Mouse (Mus musculus): ENCODE measurements around the gene Gal3st2b.
A peak's percentile ranks its signal among the peaks of the same experiment; 100 is the strongest.
"Not testable (repeated sequence)": the region's sequence is repeated elsewhere in the genome, so short reads cannot be mapped to it uniquely, and the experiment has no call there.

Gal3st2b gene

GRCm38 (mm10) chr1:93918011-93918410, at the start of gene Gal3st2b:
Gene Gal3st2b, plus strand, starts transcription at chr1:93918311.
- not testable (repeated sequence) for DNase-seq (ENCODE audit: low spot score)

GRCm38 (mm10) chr1:93871594-93872105, 46.5 kb upstream of the Gal3st2b start:
- DNase-seq (ENCODE audit: low spot score): not testable (repeated sequence)

DNA sequence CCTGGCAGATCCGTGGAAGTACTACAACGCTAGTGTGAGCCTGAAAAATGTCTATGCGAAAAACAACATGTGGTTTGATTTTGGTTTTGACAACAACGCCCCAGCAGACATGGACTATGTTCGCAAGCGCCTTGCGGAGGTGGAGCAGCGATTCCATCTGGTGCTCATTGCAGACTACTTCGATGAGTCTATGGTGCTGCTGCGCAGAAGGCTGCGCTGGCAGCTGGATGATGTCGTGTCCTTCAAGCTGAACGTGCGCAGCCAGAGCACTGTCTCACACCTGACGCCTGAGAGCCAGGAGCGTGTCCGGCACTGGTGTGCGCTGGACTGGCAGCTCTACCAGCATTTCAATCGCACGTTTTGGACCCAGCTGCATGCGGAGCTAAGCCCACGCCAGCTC, 43.7 kb upstream of the Gal3st2b start:
- not testable (repeated sequence) for DNase-seq (ENCODE audit: low spot score)

DNA sequence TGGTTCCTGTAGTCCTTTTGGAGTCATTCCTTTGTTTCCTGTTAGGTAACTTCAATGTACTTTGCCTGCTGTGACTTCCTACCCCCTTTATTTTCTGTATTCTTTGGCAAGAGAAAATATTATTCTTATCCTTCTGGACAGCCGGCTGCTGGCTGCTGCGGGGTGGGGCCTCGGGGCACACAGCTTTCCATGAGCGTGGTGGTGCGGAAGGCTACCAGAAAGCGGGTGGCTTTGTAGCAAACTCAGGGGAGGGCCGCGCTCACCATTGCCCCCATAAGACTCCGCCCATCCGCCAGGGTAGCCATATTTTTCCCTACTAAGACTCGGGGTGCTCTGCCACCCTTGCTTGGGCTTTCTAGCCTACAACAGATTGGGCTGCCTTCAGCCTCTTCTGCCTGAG, 36.3 kb upstream of the Gal3st2b start:
- DNase-seq (ENCODE audit: low spot score): not testable (repeated sequence)

DNA sequence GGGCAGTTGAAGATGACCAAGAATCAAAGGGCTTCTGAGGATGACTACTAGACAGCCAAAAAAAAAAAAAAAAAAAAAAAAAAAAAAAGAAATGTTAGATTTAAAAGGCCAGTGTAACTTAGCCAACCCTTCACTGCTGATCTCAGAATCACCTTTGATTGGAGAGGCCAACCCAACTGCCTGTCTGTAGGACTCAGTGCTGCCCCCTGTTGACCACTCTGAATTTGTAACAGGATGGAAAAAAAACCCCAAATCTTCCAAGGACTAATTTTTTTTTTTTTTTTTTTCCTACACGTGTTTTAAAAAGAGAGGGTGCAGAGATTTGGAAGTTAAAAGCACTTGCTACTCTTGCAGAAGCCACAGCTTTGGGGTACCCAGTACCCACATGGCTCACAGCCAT, 27.2 kb upstream of the Gal3st2b start:
- DNase-seq (ENCODE audit: low spot score): not testable (repeated sequence)

- DNase-seq (ENCODE audit: low spot score): not testable (repeated sequence)
Observed at GRCm38 (mm10) chr1:93897395-93897794, 20.7 kb upstream of the Gal3st2b start.

- peak; percentile 45 for DNase-seq (ENCODE audit: low spot score)
Observed at GRCm38 (mm10) chr1:93901291-93901690, 16.8 kb upstream of the Gal3st2b start.

DNA sequence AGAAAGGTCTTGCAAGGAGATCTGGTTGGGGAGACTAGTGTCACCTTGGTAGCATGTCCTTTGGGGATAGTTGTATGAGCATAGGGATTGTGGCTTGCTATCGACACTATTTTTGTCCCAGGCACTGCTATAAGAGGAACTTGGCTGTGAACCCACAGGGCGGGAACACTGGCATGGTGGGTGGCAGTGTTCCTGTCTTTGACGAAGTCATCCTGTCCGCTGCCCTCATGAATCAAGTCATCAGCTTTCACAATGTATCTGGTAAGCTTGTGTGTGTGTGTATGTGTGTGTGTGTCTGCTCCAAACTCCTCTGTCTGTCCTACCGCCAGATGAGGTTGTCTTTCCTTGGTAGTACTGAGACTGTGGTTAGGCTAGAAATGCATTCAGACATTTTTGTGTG, 11.4 kb upstream of the Gal3st2b start:
- not testable (repeated sequence) for DNase-seq (ENCODE audit: low spot score)

GRCm38 (mm10) chr1:93908977-93909586, 9.0 kb upstream of the Gal3st2b start:
- DNase-seq (ENCODE audit: low spot score): not testable (repeated sequence)

DNA sequence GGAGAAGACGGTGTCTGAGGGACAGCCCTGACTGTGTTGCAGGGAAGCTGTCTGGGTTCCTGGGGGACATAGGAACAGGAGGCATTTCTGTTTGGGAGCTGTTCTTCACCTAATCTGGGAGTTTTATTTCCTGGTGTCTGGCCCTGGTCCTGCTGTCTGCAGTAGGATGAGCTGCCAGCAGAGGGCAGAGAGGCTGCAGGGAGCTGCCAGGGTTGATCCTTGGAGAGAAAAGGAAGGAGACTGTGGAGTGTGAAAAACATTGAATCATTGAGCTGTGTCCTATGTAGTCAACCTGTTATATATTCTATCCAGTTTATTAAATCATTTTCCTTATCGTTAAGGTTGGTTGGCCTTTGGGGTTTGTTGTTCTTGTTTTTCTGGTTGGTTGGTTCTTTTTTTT, 6.2 kb upstream of the Gal3st2b start:
- DNase-seq (ENCODE audit: low spot score): not testable (repeated sequence)

GRCm38 (mm10) chr1:93917160-93917559, 951 bp upstream of the Gal3st2b start:
- DNase-seq (ENCODE audit: low spot score): not testable (repeated sequence)

- not testable (repeated sequence) for DNase-seq (ENCODE audit: low spot score)
Observed at GRCm38 (mm10) chr1:93918775-93919174, 664 bp downstream of the Gal3st2b start.

DNA sequence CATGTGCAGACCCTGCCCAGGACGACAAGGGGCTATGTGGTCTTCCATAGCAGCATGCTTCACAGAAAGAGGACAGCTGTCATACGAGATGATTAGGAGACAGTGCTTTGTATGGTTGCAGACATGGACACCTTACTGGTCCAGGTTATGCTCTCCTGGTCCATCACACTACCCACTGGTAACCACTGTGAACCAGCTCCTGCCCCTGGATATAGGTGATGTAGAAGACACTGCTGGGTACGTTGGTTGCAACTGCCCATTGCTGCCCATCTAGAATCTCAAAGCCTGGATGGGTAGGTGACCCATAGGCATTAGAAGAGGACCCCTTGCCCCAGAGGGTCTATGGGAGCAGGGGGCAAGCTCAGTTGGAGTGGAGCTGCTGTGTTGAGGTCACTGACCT, 1.2 kb downstream of the Gal3st2b start:
- not testable (repeated sequence) for DNase-seq (ENCODE audit: low spot score)

- DNase-seq (ENCODE audit: low spot score): not testable (repeated sequence)
Observed at GRCm38 (mm10) chr1:93922609-93923008, 4.5 kb downstream of the Gal3st2b start.

DNA sequence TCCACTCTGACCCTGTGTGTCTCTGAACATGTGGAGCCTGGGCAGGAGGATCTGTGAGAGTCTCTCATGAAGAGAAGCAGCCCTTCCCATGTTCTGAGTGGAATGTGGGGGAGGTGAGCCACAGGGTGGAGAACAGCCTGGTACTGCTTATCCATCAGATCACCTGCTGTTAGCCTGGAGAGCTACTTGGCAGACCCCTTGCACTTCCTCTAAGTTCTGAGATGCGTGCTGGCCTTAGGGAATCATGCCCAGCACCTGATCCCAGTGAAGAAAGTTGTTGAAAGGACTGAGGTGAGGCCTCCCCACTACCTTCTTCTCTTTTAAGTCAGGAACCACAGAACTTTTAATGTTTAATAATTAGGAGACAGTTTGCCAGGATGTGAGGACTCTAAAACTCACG, 5.0 kb downstream of the Gal3st2b start:
- DNase-seq (ENCODE audit: low spot score): not testable (repeated sequence)

DNA sequence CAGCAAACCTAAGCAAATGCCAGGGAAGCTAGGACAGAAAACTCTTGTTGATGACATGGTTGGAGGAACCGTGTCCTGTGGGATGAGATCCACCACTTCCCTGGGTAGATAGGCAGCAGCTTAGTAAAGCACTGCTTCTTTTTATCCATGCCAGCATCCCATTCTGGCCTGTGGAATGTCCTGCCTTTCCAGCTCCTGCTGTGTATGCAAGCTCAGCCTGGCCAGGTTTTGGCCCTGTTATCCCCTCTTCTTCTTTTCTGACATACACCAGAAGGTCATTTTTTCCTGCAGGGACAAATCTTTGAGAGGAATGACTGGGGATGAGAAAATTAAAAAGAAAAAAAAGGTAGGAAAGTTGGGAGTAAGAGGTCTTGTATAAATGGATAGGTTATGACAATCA, 17.3 kb downstream of the Gal3st2b start:
- not testable (repeated sequence) for DNase-seq (ENCODE audit: low spot score)

GRCm38 (mm10) chr1:93937807-93938206, 19.7 kb downstream of the Gal3st2b start:
- DNase-seq (ENCODE audit: low spot score): not testable (repeated sequence)

- not testable (repeated sequence) for DNase-seq (ENCODE audit: low spot score)
Observed at GRCm38 (mm10) chr1:93938415-93938814, 20.3 kb downstream of the Gal3st2b start.

GRCm38 (mm10) chr1:93949087-93949486, 31.0 kb downstream of the Gal3st2b start:
- not testable (repeated sequence) for DNase-seq (ENCODE audit: low spot score)

GRCm38 (mm10) chr1:93966489-93966888, 48.4 kb downstream of the Gal3st2b start:
- DNase-seq (ENCODE audit: low spot score): not testable (repeated sequence)

DNA sequence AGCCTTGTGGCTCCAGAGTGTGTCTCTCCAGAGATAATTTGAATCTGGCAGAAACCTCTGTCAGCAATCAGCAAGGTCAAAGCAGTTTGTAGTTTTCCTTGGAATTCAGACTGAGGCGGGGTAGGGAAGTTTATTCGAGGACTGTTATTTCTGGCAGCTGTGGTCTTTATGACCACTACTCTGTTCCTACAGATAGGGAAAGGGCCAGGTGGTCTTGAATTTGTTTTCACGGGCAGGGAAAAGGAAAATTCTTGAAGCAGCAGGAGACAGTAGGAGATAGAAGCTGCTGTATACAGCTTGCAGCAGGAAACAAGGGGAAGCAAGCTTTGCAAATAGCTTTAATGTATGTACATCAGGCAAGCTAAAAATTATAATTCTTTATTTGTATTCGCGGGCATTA, 52.3 kb downstream of the Gal3st2b start:
- not testable (repeated sequence) for DNase-seq (ENCODE audit: low spot score)

DNA sequence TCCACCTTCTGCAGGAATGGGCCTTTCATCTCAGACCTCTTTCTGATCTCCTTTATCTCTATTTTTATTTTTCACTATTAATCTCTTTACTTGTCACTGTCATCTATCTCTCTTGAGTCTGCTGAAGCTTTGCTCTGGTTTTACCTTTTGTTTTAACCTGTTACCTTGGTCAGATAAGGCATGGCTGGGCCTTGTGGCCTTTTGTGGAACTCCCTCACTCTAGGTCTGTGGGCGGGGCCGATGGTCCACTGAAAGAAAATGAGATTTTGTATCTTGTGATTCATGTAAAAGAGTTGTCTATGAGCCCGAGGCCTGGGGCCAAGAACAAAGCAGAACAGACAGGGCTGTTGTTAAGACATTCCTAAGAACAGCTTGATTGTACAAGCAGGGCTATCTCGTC, 52.7 kb downstream of the Gal3st2b start:
- not testable (repeated sequence) for DNase-seq (ENCODE audit: low spot score)

- not testable (repeated sequence) for DNase-seq (ENCODE audit: low spot score)
Observed at GRCm38 (mm10) chr1:93975764-93976163, 57.7 kb downstream of the Gal3st2b start.

- not testable (repeated sequence) for DNase-seq (ENCODE audit: low spot score)
Observed at GRCm38 (mm10) chr1:93978287-93978686, 60.2 kb downstream of the Gal3st2b start.

Data from testis, postnatal 14 days (tissue).